Comparison of ENCODE assay signal across 17 mouse cellular contexts in the genomic region with DNA sequence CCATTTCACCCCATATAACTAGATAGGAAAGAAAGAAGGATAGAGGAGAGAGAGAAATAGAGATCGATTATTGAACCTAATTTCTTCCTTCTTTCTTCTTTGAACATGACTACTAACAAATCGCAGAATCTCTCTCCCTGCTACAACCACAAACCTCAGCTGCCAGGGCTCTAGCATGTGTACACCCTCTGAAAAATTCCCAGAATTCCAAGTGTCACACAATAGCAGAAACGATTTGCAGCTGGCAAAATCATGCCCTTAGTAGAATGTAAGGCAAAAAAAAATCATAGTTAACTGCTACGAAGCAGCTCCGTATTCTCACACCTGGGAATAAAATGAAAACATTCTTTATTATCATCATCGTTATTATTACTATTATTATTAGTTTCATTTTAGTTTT.
DNase-seq lines count a peak whose midpoint lies in the region; ATAC-seq and TF ChIP-seq lines count a peak whose summit lies in the region.
"Had no signal": no experiment of that assay in that cellular context is flagged by ENCODE, and none has a peak within 500 bp of the region (broad histone marks: within the 10 kb centered on the region; RNA-seq: fewer than 3 reads in every experiment).

No protein-coding gene starts in this region.

- H3K27me3 ChIP-seq in embryonic facial prominence, embryonic 12.5 days: no peaks in the 10 kb centered on the region
- no peaks in the 10 kb centered on the region for H3K27me3 ChIP-seq in embryonic facial prominence, embryonic 10.5 days (replicated peaks; ENCODE audit: low read depth, poor library complexity, severe bottlenecking)
- H3K27me3 ChIP-seq in limb, embryonic 14.5 days (ENCODE audit: control insufficient read depth, insufficient read depth, low read length): no peaks in the 10 kb centered on the region
- no peaks in the 10 kb centered on the region for H3K27me3 ChIP-seq in limb, embryonic 10.5 days (ENCODE audit: low read depth, poor library complexity, severe bottlenecking)
- no peaks in the 10 kb centered on the region for H3K27me3 ChIP-seq in stomach, embryonic 16.5 days (ENCODE audit: control insufficient read depth, insufficient read depth, low read length)
- no peaks in the 10 kb centered on the region for H3K27me3 ChIP-seq in stomach, postnatal 0 days (ENCODE audit: control insufficient read depth, insufficient read depth, low read length)
- H3K27me3 ChIP-seq: forebrain, embryonic 15.5 days; heart, embryonic 12.5 days had no signal

- no peak for ATAC-seq in embryonic facial prominence, embryonic 12.5 days (ENCODE audit: insufficient number of reproducible peaks, insufficient read depth, low FRiP score, low TSS enrichment)
- ATAC-seq in limb, embryonic 14.5 days (ENCODE audit: low FRiP score, low read depth): no peak
- no peak for ATAC-seq in stomach, embryonic 16.5 days (ENCODE audit: insufficient read depth, low FRiP score)
- ATAC-seq in stomach, postnatal 0 days (ENCODE audit: low FRiP score, low TSS enrichment): no peak
- ATAC-seq: forebrain, embryonic 15.5 days; intestine, postnatal 0 days had no signal

- H3K27ac ChIP-seq in embryonic facial prominence, embryonic 12.5 days: peak overlapping the region; percentile 69; the same call in 1 of the 2 replicates
- no peak overlapping the region for H3K27ac ChIP-seq in embryonic facial prominence, embryonic 10.5 days (replicated peaks)
- no peak overlapping the region for H3K27ac ChIP-seq in limb, embryonic 14.5 days (replicated peaks; ENCODE audit: low read depth, low read length)
- H3K27ac ChIP-seq in limb, embryonic 10.5 days: no peak overlapping the region
- 0 out of 2 replicates have a peak overlapping the region, but pooled peaks have one; percentile 24 for H3K27ac ChIP-seq in stomach, embryonic 16.5 days (ENCODE audit: low read length)
- no peak overlapping the region for H3K27ac ChIP-seq in stomach, postnatal 0 days (replicated peaks)
- H3K27ac ChIP-seq: forebrain, embryonic 15.5 days; hindbrain, embryonic 10.5 days; hindbrain, embryonic 14.5 days had no signal

- no peaks in the 10 kb centered on the region for H3K36me3 ChIP-seq in embryonic facial prominence, embryonic 12.5 days
- H3K36me3 ChIP-seq in embryonic facial prominence, embryonic 10.5 days (replicated peaks): no peaks in the 10 kb centered on the region
- no peaks in the 10 kb centered on the region for H3K36me3 ChIP-seq in limb, embryonic 14.5 days (ENCODE audit: control insufficient read depth, insufficient read depth, low read length)
- H3K36me3 ChIP-seq in limb, embryonic 10.5 days: no peaks in the 10 kb centered on the region
- H3K36me3 ChIP-seq in stomach, embryonic 16.5 days (ENCODE audit: control insufficient read depth, insufficient read depth, low read length): no peaks in the 10 kb centered on the region
- no peaks in the 10 kb centered on the region for H3K36me3 ChIP-seq in stomach, postnatal 0 days (ENCODE audit: control insufficient read depth, insufficient read depth, low read length)
- H3K36me3 ChIP-seq: forebrain, embryonic 15.5 days; heart, embryonic 12.5 days; hindbrain, embryonic 10.5 days had no signal

- no peak for TF ChIP-seq CTCF in stomach, postnatal 0 days (IDR thresholded peaks at IDR 0.05; ENCODE audit: low read depth)

- no peak for TF ChIP-seq EP300 in stomach, postnatal 0 days (optimal IDR thresholded peaks at IDR 0.05)

- no peak overlapping the region for H3K4me3 ChIP-seq in embryonic facial prominence, embryonic 12.5 days
- H3K4me3 ChIP-seq in embryonic facial prominence, embryonic 10.5 days: no peak overlapping the region
- no peak overlapping the region for H3K4me3 ChIP-seq in limb, embryonic 14.5 days (replicated peaks; ENCODE audit: low read length)
- no peak overlapping the region for H3K4me3 ChIP-seq in limb, embryonic 10.5 days
- H3K4me3 ChIP-seq in stomach, embryonic 16.5 days (replicated peaks; ENCODE audit: low read length): no peak overlapping the region
- H3K4me3 ChIP-seq in stomach, postnatal 0 days (ENCODE audit: low read depth, low read length): no peak overlapping the region
- H3K4me3 ChIP-seq: forebrain, embryonic 15.5 days; heart, embryonic 12.5 days; hindbrain, embryonic 10.5 days had no signal

- peaks cover 10% of the 10 kb centered on the region for H3K4me1 ChIP-seq in embryonic facial prominence, embryonic 12.5 days
- H3K4me1 ChIP-seq in embryonic facial prominence, embryonic 10.5 days: peaks cover 10% of the 10 kb centered on the region
- H3K4me1 ChIP-seq in limb, embryonic 14.5 days (ENCODE audit: control insufficient read depth, insufficient read depth, low read length): peaks cover 8% of the 10 kb centered on the region
- H3K4me1 ChIP-seq in limb, embryonic 10.5 days: peaks cover 14% of the 10 kb centered on the region
- peaks cover 16% of the 10 kb centered on the region; the same call in 1 of the 2 replicates for H3K4me1 ChIP-seq in stomach, embryonic 16.5 days (ENCODE audit: control insufficient read depth, insufficient read depth, low read length)
- H3K4me1 ChIP-seq in stomach, postnatal 0 days (replicated peaks; ENCODE audit: control insufficient read depth, insufficient read depth): no peaks in the 10 kb centered on the region
- H3K4me1 ChIP-seq: forebrain, embryonic 15.5 days; heart, embryonic 12.5 days had no signal

- no peak overlapping the region for H3K4me2 ChIP-seq in embryonic facial prominence, embryonic 12.5 days (replicated peaks)
- no peak overlapping the region for H3K4me2 ChIP-seq in limb, embryonic 14.5 days (replicated peaks; ENCODE audit: low read depth, low read length, severe bottlenecking)
- H3K4me2 ChIP-seq in stomach, embryonic 16.5 days (ENCODE audit: low read depth, low read length): no peak overlapping the region
- no peak overlapping the region for H3K4me2 ChIP-seq in stomach, postnatal 0 days (replicated peaks; ENCODE audit: low read depth)
- H3K4me2 ChIP-seq: forebrain, embryonic 15.5 days; heart, embryonic 12.5 days; hindbrain, embryonic 14.5 days had no signal

- H3K9ac ChIP-seq in embryonic facial prominence, embryonic 12.5 days: no peak overlapping the region
- no peak overlapping the region for H3K9ac ChIP-seq in limb, embryonic 14.5 days (ENCODE audit: low read depth, low read length, severe bottlenecking)
- no peak overlapping the region for H3K9ac ChIP-seq in stomach, embryonic 16.5 days (ENCODE audit: low read length)
- no peak overlapping the region for H3K9ac ChIP-seq in stomach, postnatal 0 days (ENCODE audit: low read length)
- H3K9ac ChIP-seq: forebrain, embryonic 15.5 days; heart, embryonic 12.5 days; hindbrain, embryonic 14.5 days had no signal

- H3K9me3 ChIP-seq in embryonic facial prominence, embryonic 12.5 days: no peaks in the 10 kb centered on the region
- no peaks in the 10 kb centered on the region for H3K9me3 ChIP-seq in embryonic facial prominence, embryonic 10.5 days
- no peaks in the 10 kb centered on the region for H3K9me3 ChIP-seq in limb, embryonic 14.5 days (ENCODE audit: control insufficient read depth, low read length)
- H3K9me3 ChIP-seq in limb, embryonic 10.5 days (replicated peaks): no peaks in the 10 kb centered on the region
- H3K9me3 ChIP-seq in stomach, embryonic 16.5 days (replicated peaks; ENCODE audit: control insufficient read depth, low read length): no peaks in the 10 kb centered on the region
- no peaks in the 10 kb centered on the region for H3K9me3 ChIP-seq in stomach, postnatal 0 days (ENCODE audit: control insufficient read depth, low read length)
- H3K9me3 ChIP-seq: forebrain, embryonic 15.5 days; heart, embryonic 12.5 days; hindbrain, embryonic 10.5 days had no signal

- 61% methylated on average over 6 of the region's 6 CpGs for WGBS in embryonic facial prominence, embryonic 12.5 days
- WGBS in embryonic facial prominence, embryonic 10.5 days: 80% methylated on average over 6 of the region's 6 CpGs
- WGBS in limb, embryonic 14.5 days: 49% methylated on average over 6 of the region's 6 CpGs
- 79% methylated on average over 6 of the region's 6 CpGs for WGBS in limb, embryonic 10.5 days
- 46% methylated on average over 6 of the region's 6 CpGs for WGBS in stomach, embryonic 16.5 days
- WGBS in stomach, postnatal 0 days: 55% methylated on average over 6 of the region's 6 CpGs

- no peak for TF ChIP-seq POLR2A in limb, embryonic 14.5 days (IDR thresholded peaks at IDR 0.05; ENCODE audit: borderline replicate concordance, extremely low read depth, insufficient read depth, insufficient read length)

- DNase-seq in embryonic facial prominence, embryonic 10.5 days (ENCODE audit: low spot score): no peak
- DNase-seq in limb, embryonic 14.5 days (ENCODE audit: low spot score): peak; percentile 31
- DNase-seq in limb, embryonic 10.5 days (ENCODE audit: low spot score): no peak
- DNase-seq in stomach, postnatal 0 days (ENCODE audit: low spot score): no peak
- no peak for DNase-seq in B cell, adult 2 months
- DNase-seq: adrenal gland, postnatal 10 days; cerebellum, adult 18-20 months; cerebellum, adult 9-11 months; cerebellum, postnatal 36 days; gastrocnemius, postnatal 10 days had no signal

Comparison
In these comparisons a context has a peak if more than half of its experiments do, and no peak if none do; other contexts are left out.
1. H3K27ac ChIP-seq: peak in embryonic facial prominence, embryonic 12.5 days (single experiment) and stomach, embryonic 16.5 days (single experiment); none in embryonic facial prominence, embryonic 10.5 days (single experiment), limb, embryonic 14.5 days (single experiment), limb, embryonic 10.5 days (single experiment) and stomach, postnatal 0 days (single experiment).